Mouse (Mus musculus) E14TG2a.4 (cell line): Measurements from ENCODE around the gene Ppm1d.

ENCODE experiments used
- CTCF ChIP-seq: conservative IDR thresholded peaks from 2 replicates; pipeline ENCODE4 v1.5.1; 2014; ENCODE audit warnings: low read length
- NANOG ChIP-seq: IDR thresholded peaks from 2 replicates; pipeline ENCODE4 v1.6.1; 2014; ENCODE audit warnings: borderline replicate concordance, low read length, mixed read lengths
- POU5F1 ChIP-seq: IDR thresholded peaks from 2 replicates; pipeline ENCODE4 v1.6.1; 2014; ENCODE audit warnings: low read length, borderline replicate concordance

GRCm38 (mm10) chr11:85328717-85329116 is 17.7 kb downstream of the Ppm1d start:
- no peak for TF ChIP-seq CTCF
- TF ChIP-seq POU5F1 = no peak
- TF ChIP-seq NANOG = no peak
